Mouse (Mus musculus): ENCODE data around the gene E030018B13Rik. TPM values are rescaled to one million over a fixed set of nuclear protein-coding genes. Genes with fewer than 3 reads are reported as not detected.

The E030018B13Rik gene
- polyA plus RNA-seq (2015; fragmentation: Nextera tagmentation; extraction: Ambion mirVana), result not detected in 2 replicates

DNA sequence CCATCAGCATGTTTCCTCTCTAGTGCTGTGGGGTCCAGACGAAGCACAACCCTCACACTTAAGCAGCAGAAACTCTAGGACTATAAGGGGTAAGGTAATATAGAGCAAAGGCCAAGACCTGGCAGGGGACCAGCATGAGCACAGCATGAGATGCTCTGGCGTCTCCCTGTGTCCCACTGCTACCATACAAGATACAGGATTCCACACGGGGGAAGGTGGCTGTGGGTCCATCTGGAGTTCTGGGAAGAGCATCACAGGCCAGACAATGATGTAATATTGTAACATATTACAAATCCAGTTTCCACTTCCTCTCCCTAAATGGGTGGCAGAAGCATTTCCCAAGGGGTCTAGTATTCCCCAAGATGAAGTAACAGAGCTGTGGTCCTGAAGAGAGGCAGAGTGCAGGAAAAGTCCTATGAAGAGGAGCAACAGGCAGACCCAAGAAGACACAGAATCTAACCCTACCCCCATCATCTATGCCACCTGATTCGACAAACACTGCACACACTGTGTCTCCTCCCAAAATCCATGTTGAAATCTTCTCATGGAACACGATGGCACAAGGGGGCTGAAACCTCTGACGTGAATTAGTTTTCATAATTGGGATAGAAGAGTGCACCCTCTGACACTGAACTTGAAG is at the start of gene E030018B13Rik:
Gene E030018B13Rik (plus strand): TSS at position 590 of the 640 bp plus-strand sequence.
- no peak for ATAC-seq (ENCODE audit: insufficient read depth)
- Histone ChIP-seq H3K27me3 (no peaks in the 10 kb centered on the region), H3K4me1 (replicated peaks) (peaks cover 91% of the 10 kb centered on the region), H3K4me2 (no peak within 1 kb of the TSS), H3K36me3 (replicated peaks) (peaks cover 9% of the 10 kb centered on the region; the same call in 1 of the 2 replicates), H3K9me3 (replicated peaks) (no peaks in the 10 kb centered on the region), H3K27ac (replicated peaks) (no peak within 1 kb of the TSS), H3K9ac (no peak within 1 kb of the TSS), H3K4me3 (replicated peaks) (no peak within 1 kb of the TSS)
- WGBS (ENCODE audit: insufficient replicate concordance), result 71% methylated on average over 6 of the region's 6 CpGs

DNA sequence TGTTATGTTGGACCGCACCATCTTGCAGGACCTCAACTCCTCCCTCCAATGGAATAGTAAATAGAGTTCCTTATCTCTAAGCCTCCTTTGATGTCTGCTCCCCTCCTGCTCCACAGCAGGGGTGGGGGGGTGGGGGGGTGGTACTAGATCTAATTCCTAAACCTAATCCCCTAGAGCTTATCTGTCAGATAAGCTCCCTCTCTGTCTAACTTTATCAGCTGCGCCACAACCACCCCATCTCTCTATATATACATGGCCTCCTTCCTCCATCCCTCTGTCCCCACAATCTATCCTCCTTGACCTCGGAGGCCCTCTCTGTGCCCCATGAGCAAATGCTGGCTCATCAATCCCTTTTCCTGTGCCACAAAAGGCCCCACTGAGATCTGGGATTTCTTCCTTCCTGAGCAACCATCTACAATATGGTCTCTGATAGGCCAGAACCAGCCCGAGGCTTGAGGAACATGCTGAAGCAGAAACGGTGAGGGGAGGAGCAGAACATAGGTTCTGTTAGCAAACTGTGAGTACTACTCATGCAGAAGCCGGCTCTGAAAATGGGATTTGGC is 48.2 kb upstream of the E030018B13Rik start:
- H3K9ac ChIP-seq, result no peak overlapping the region
- H3K27ac ChIP-seq (replicated peaks), result no peak overlapping the region
- H3K4me1 ChIP-seq (replicated peaks), result no peaks in the 10 kb centered on the region
- no peaks in the 10 kb centered on the region for H3K36me3 ChIP-seq (replicated peaks)
- no peak overlapping the region for H3K4me3 ChIP-seq (replicated peaks)
- no peak for ATAC-seq (ENCODE audit: insufficient read depth)
- 34% methylated on average over 6 of the region's 6 CpGs for WGBS (ENCODE audit: insufficient replicate concordance)
- no peak overlapping the region for H3K4me2 ChIP-seq
- H3K27me3 ChIP-seq, result 0 out of 2 replicates have a peak, but pooled peaks cover 4% of the 10 kb centered on the region
- H3K9me3 ChIP-seq (replicated peaks), result no peaks in the 10 kb centered on the region

DNA sequence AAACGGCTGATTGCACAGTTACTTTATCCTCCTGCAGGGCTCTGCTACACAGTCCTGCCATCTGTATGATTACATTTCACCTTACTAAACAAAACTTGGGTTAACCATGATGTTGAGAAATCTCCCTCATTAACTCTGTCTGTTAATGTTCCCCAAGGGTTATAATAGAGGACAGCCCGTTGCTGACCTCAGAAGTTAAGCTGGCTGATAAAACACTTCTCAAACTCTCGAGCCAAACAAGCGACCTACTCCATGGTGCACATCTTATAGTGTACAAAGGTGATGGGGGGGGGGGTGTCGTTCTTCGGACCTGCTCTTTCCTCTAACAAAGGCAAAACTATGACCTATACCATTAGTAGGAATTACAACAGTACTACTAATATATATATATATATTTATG is 45.0 kb upstream of the E030018B13Rik start:
- WGBS (ENCODE audit: insufficient replicate concordance), result 61% methylated on average over 6 of the region's 6 CpGs
- H3K9me3 ChIP-seq (replicated peaks), result no peaks in the 10 kb centered on the region
- no peaks in the 10 kb centered on the region for H3K36me3 ChIP-seq (replicated peaks)
- H3K27me3 ChIP-seq, result peaks cover 8% of the 10 kb centered on the region; the same call in 1 of the 2 replicates
- no peaks in the 10 kb centered on the region for H3K4me1 ChIP-seq (replicated peaks)
- no peak overlapping the region for H3K4me3 ChIP-seq (replicated peaks)
- no peak for ATAC-seq (ENCODE audit: insufficient read depth)
- H3K27ac ChIP-seq (replicated peaks), result no peak overlapping the region
- no peak overlapping the region for H3K9ac ChIP-seq
- no peak overlapping the region for H3K4me2 ChIP-seq

GRCm38 (mm10) chr7:63873880-63874279 is 42.8 kb upstream of the E030018B13Rik start:
- Histone ChIP-seq H3K9me3 (replicated peaks) (no peaks in the 10 kb centered on the region), H3K27me3 (peaks cover 8% of the 10 kb centered on the region; the same call in 1 of the 2 replicates), H3K4me2 (no peak overlapping the region), H3K9ac (no peak overlapping the region), H3K4me1 (replicated peaks) (peaks cover 8% of the 10 kb centered on the region), H3K4me3 (replicated peaks) (no peak overlapping the region), H3K27ac (replicated peaks) (no peak overlapping the region), H3K36me3 (replicated peaks) (no peaks in the 10 kb centered on the region)
- WGBS (ENCODE audit: insufficient replicate concordance), result 55% methylated on average over 12 of the region's 12 CpGs
- no peak for ATAC-seq (ENCODE audit: insufficient read depth)

- H3K4me1 ChIP-seq (replicated peaks), result peaks cover 8% of the 10 kb centered on the region
- H3K27ac ChIP-seq (replicated peaks), result no peak overlapping the region
- ATAC-seq (ENCODE audit: insufficient read depth), result no peak
These were observed 41.0 kb upstream of the E030018B13Rik start for GRCm38 (mm10) chr7:63875686-63876085.

DNA sequence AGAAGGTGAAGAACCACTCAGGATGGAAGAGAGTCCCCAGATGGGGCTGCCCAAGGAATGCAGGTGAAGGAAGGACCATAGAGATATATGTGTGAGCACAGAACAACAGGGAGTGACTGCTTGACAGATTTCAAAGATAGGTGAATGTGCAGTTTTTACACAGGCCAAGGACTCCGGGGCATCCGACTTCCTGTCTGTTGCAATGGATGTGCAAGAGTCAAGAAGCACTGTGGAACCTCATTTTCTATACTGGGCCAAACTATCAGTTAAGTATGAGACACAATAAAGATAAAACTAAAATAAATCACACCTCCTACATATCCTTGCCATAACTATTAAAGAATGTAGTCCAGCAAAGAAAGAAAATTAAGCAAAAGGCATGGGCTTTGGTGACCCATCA is 40.0 kb upstream of the E030018B13Rik start:
- no peak overlapping the region for H3K4me3 ChIP-seq (replicated peaks)
- 41% methylated on average over 2 of the region's 2 CpGs for WGBS (ENCODE audit: insufficient replicate concordance)
- peaks cover 8% of the 10 kb centered on the region; the same call in 1 of the 2 replicates for H3K27me3 ChIP-seq
- no peaks in the 10 kb centered on the region for H3K36me3 ChIP-seq (replicated peaks)
- no peak overlapping the region for H3K27ac ChIP-seq (replicated peaks)
- H3K4me2 ChIP-seq, result no peak overlapping the region
- no peaks in the 10 kb centered on the region for H3K9me3 ChIP-seq (replicated peaks)
- H3K4me1 ChIP-seq (replicated peaks), result peaks cover 8% of the 10 kb centered on the region
- no peak for ATAC-seq (ENCODE audit: insufficient read depth)
- no peak overlapping the region for H3K9ac ChIP-seq

More at GRCm38 (mm10) chr7:63875686-63876085, 41.0 kb upstream of the E030018B13Rik start:
- Histone ChIP-seq H3K27me3 (peaks cover 8% of the 10 kb centered on the region; the same call in 1 of the 2 replicates), H3K4me2 (no peak overlapping the region), H3K4me3 (replicated peaks) (no peak overlapping the region), H3K36me3 (replicated peaks) (no peaks in the 10 kb centered on the region), H3K9me3 (replicated peaks) (no peaks in the 10 kb centered on the region), H3K9ac (no peak overlapping the region)

DNA sequence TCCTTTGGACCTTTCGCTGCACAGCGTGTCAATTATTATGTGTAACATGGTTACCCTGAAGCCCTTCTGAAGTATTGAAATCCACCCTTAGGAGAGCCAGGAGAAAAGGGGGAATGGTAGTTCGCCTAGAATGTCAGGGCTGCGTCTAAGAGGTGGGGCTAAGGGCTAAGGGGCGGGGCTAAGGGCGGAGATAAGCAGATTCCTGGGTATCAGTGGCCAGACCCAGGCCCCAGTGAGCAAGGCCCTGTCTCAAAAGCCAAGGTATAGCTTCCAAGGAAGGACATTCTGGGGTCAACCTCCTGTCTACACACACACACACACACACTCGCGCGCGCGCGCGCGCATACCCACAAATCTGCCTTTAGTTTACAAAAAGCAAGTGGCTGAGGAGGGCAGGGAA is 39.0 kb upstream of the E030018B13Rik start:
- peak overlapping the region; percentile 10; the same call in 1 of the 2 replicates for H3K4me2 ChIP-seq
- no peaks in the 10 kb centered on the region for H3K9me3 ChIP-seq (replicated peaks)
- no peak for ATAC-seq (ENCODE audit: insufficient read depth)
- peaks cover 8% of the 10 kb centered on the region for H3K4me1 ChIP-seq (replicated peaks)
- H3K27me3 ChIP-seq, result peaks cover 8% of the 10 kb centered on the region; the same call in 1 of the 2 replicates
- no peaks in the 10 kb centered on the region for H3K36me3 ChIP-seq (replicated peaks)
- no peak overlapping the region for H3K9ac ChIP-seq
- no peak overlapping the region for H3K27ac ChIP-seq (replicated peaks)
- WGBS (ENCODE audit: insufficient replicate concordance), result 37% methylated on average over 14 of the region's 14 CpGs
- H3K4me3 ChIP-seq (replicated peaks), result no peak overlapping the region

DNA sequence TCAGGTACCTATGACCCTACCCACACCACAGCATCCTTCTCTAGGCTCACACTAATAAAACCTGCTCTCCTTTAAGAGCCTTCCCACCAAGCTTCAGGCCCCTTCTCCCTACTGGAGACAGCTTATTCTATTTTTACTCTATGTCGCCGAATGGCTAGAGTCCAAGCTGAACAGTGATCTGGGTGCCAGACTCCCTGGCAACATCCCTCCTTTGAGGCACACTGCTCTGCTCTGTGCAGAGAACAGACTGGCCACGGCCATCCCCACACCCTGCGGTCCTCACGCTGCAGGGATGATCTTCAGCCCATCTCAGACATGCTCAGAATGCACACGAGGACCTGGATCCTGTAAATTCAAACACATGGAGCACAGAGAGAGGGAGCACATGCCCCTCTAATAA is 37.1 kb upstream of the E030018B13Rik start:
- Histone ChIP-seq H3K4me2 (no peak overlapping the region), H3K27ac (replicated peaks) (no peak overlapping the region), H3K9me3 (replicated peaks) (no peaks in the 10 kb centered on the region), H3K27me3 (no peaks in the 10 kb centered on the region), H3K4me1 (replicated peaks) (peaks cover 8% of the 10 kb centered on the region), H3K36me3 (replicated peaks) (no peaks in the 10 kb centered on the region), H3K9ac (no peak overlapping the region), H3K4me3 (replicated peaks) (no peak overlapping the region)
- 65% methylated on average over 6 of the region's 6 CpGs for WGBS (ENCODE audit: insufficient replicate concordance)
- ATAC-seq (ENCODE audit: insufficient read depth), result no peak

GRCm38 (mm10) chr7:63882739-63883138 is 33.9 kb upstream of the E030018B13Rik start:
- WGBS (ENCODE audit: insufficient replicate concordance), result 70% methylated on average over 7 of the region's 7 CpGs
- H3K27ac ChIP-seq (replicated peaks), result no peak overlapping the region
- H3K4me2 ChIP-seq, result no peak overlapping the region
- no peaks in the 10 kb centered on the region for H3K36me3 ChIP-seq (replicated peaks)
- no peak overlapping the region for H3K4me3 ChIP-seq (replicated peaks)
- H3K4me1 ChIP-seq (replicated peaks), result peaks cover 2% of the 10 kb centered on the region; the same call in 1 of the 2 replicates
- H3K9me3 ChIP-seq (replicated peaks), result no peaks in the 10 kb centered on the region
- no peak for ATAC-seq (ENCODE audit: insufficient read depth)
- no peaks in the 10 kb centered on the region for H3K27me3 ChIP-seq
- no peak overlapping the region for H3K9ac ChIP-seq

GRCm38 (mm10) chr7:63885025-63885424 is 31.6 kb upstream of the E030018B13Rik start:
- Histone ChIP-seq H3K4me3 (replicated peaks) (no peak overlapping the region), H3K4me2 (no peak overlapping the region), H3K9me3 (replicated peaks) (no peaks in the 10 kb centered on the region), H3K9ac (no peak overlapping the region), H3K27ac (replicated peaks) (no peak overlapping the region), H3K4me1 (replicated peaks) (no peaks in the 10 kb centered on the region), H3K27me3 (no peaks in the 10 kb centered on the region), H3K36me3 (replicated peaks) (peaks cover 11% of the 10 kb centered on the region)
- no peak for ATAC-seq (ENCODE audit: insufficient read depth)
- 75% methylated on average over 7 of the region's 7 CpGs for WGBS (ENCODE audit: insufficient replicate concordance)

GRCm38 (mm10) chr7:63887034-63887551 is 29.6 kb upstream of the E030018B13Rik start:
- H3K4me3 ChIP-seq (replicated peaks), result no peak overlapping the region
- H3K27ac ChIP-seq (replicated peaks), result no peak overlapping the region
- WGBS (ENCODE audit: insufficient replicate concordance), result 53% methylated on average over 8 of the region's 8 CpGs
- H3K9ac ChIP-seq, result no peak overlapping the region
- no peaks in the 10 kb centered on the region for H3K27me3 ChIP-seq
- peaks cover 28% of the 10 kb centered on the region for H3K36me3 ChIP-seq (replicated peaks)
- H3K9me3 ChIP-seq (replicated peaks), result no peaks in the 10 kb centered on the region
- ATAC-seq (ENCODE audit: insufficient read depth), result no peak; the same call in 1 of the 2 replicates
- H3K4me1 ChIP-seq (replicated peaks), result no peaks in the 10 kb centered on the region
- no peak overlapping the region for H3K4me2 ChIP-seq

All from liver, embryonic 15.5 days (tissue).